Mouse (Mus musculus): ENCODE results near the gene C1rb. TPM values are rescaled to one million over a fixed set of nuclear protein-coding genes. Genes with fewer than 3 reads are reported as not detected.
"Not testable (repeated sequence)": the region's sequence is repeated elsewhere in the genome, so short reads cannot be mapped to it uniquely, and the experiment has no call there.

The C1rb gene
- total RNA-seq, 1 experiment from 2014 or later: not detected

- no peak for ATAC-seq (ENCODE audit: extremely low read depth, insufficient number of reproducible peaks, low FRiP score, poor library complexity, severe bottlenecking)
Measured at GRCm38 (mm10) chr6:124586266-124586665, 16.2 kb downstream of the C1rb start.

- ATAC-seq (ENCODE audit: extremely low read depth, insufficient number of reproducible peaks, low FRiP score, poor library complexity, severe bottlenecking): no peak
Measured at GRCm38 (mm10) chr6:124588771-124589170, 18.7 kb downstream of the C1rb start.

GRCm38 (mm10) chr6:124592186-124592700, 22.1 kb downstream of the C1rb start:
- ATAC-seq (ENCODE audit: extremely low read depth, insufficient number of reproducible peaks, low FRiP score, poor library complexity, severe bottlenecking): no peak

GRCm38 (mm10) chr6:124593121-124593520, 23.0 kb downstream of the C1rb start:
- ATAC-seq (ENCODE audit: extremely low read depth, insufficient number of reproducible peaks, low FRiP score, poor library complexity, severe bottlenecking): no peak

GRCm38 (mm10) chr6:124602031-124602430, 31.9 kb downstream of the C1rb start:
- ATAC-seq (ENCODE audit: extremely low read depth, insufficient number of reproducible peaks, low FRiP score, poor library complexity, severe bottlenecking): no peak

GRCm38 (mm10) chr6:124625612-124626011, 55.5 kb downstream of the C1rb start:
- no peak for ATAC-seq (ENCODE audit: extremely low read depth, insufficient number of reproducible peaks, low FRiP score, poor library complexity, severe bottlenecking)

GRCm38 (mm10) chr6:124626184-124626583, 56.1 kb downstream of the C1rb start:
- ATAC-seq (ENCODE audit: extremely low read depth, insufficient number of reproducible peaks, low FRiP score, poor library complexity, severe bottlenecking): not testable (repeated sequence)

- no peak for ATAC-seq (ENCODE audit: extremely low read depth, insufficient number of reproducible peaks, low FRiP score, poor library complexity, severe bottlenecking)
Measured at GRCm38 (mm10) chr6:124630763-124631162, 60.7 kb downstream of the C1rb start.

Other genes starting within 250 kb of the C1rb start
- gene Pex5, start 155.2 kb upstream of the C1rb start, total RNA-seq (2017): 22.6 and 23.0 TPM in 2 replicates
- not detected in 2 replicates for gene Clstn3, start 105.5 kb upstream of the C1rb start, total RNA-seq (2017)
- 1.9 and 2.5 TPM in 2 replicates for gene C1rl, start 77.2 kb upstream of the C1rb start, total RNA-seq (2017)
- gene C1ra, start 57.9 kb upstream of the C1rb start, total RNA-seq (2017): 0.49 and 0.58 TPM in 2 replicates
- not detected in 2 replicates for gene C1s1, start 27.9 kb upstream of the C1rb start, total RNA-seq (2017)
- gene C1s2, start 65.8 kb downstream of the C1rb start, total RNA-seq (2017): not detected in 2 replicates
- gene Lpcat3, start 92.7 kb downstream of the C1rb start, total RNA-seq (2017): 21.4 and 26.5 TPM in 2 replicates
- 89.3 and 107 TPM in 2 replicates for gene Emg1, start 141.9 kb downstream of the C1rb start, total RNA-seq (2017)
- 110 and 117 TPM in 2 replicates for gene Phb2, start 142.0 kb downstream of the C1rb start, total RNA-seq (2017)
- gene Ptpn6, start 168.4 kb downstream of the C1rb start, total RNA-seq (2017): 1,943 and 2,202 TPM in 2 replicates
- 161 and 171 TPM in 2 replicates for gene Grcc10, start 171.1 kb downstream of the C1rb start, total RNA-seq (2017)
- gene Gm45234, start 185.7 kb downstream of the C1rb start, total RNA-seq (2017): 0.74 TPM in 1 of 2 replicates, not detected in the other
- gene Atn1, start 186.2 kb downstream of the C1rb start, total RNA-seq (2017): 6.5 and 11.6 TPM in 2 replicates
- gene Eno2, start 199.4 kb downstream of the C1rb start, total RNA-seq (2017): not detected in 2 replicates
- gene Lrrc23, start 209.4 kb downstream of the C1rb start, total RNA-seq (2017): 6.8 and 7.9 TPM in 2 replicates
- 10.5 and 10.9 TPM in 2 replicates for gene Spsb2, start 238.4 kb downstream of the C1rb start, total RNA-seq (2017)
- 43.0 and 64.8 TPM in 2 replicates for gene Tpi1, start 244.0 kb downstream of the C1rb start, total RNA-seq (2017)

All from neutrophil, adult 5-6 weeks (primary cell).